Mouse (Mus musculus): ENCODE results near the gene Aff4. TPM values are rescaled to one million over a fixed set of nuclear protein-coding genes. Genes with fewer than 3 reads are reported as not detected.

Aff4 gene
- polyA plus RNA-seq, 1 experiment: 12.1 TPM

DNA sequence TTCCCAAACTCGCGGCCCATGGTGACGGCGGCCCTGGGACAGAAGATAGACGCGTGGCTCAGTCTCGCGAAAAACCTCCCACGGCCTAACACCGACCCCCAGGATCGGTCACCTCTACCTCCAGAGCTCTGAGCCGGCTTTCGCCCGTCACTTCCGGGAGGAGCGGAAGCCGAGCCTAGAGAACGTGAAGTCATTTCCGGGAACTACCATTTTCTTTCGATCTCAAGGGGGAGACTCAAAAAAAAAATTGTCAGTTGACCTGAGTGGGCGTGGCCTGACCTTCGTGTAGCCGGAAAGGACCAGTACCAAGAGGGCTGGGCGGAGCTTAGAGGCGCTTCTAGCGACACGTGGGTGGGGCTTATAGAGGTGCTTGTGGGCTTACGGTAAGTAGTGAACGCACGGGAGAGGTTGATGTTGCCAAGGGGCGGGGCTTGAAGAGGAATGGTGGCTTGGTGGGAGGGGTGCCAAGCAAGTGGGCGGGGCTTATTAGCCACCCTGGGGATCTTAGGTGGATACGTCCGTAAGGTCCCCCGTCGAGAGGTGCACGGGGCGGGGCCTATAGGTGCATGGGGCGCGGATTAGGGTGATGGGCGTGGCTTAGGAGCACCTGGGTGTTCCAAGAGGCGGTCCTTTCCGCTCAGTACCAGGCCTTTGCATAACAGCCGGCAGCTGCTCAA is 80.2 kb downstream of the Aff4 start, which contains the start of the genes Uqcrq and Gdf9:
Gene Uqcrq, minus strand, starts transcription at position 162 of the 677 bp plus-strand sequence.
Gene Gdf9, plus strand, starts transcription at position 354 of the 677 bp plus-strand sequence.
- Histone ChIP-seq H3K4me3 (ENCODE audit: insufficient read depth, poor library complexity, severe bottlenecking) (peak within 1 kb of the TSS; percentile 92), H3ac (ENCODE audit: control insufficient read depth, insufficient read length, low read depth) (peak within 1 kb of the TSS; percentile 99), H3K27me3 (ENCODE audit: control insufficient read depth, insufficient read depth, insufficient read length) (peaks cover 5% of the 10 kb centered on the region), H3K36me3 (ENCODE audit: control insufficient read depth, insufficient read depth) (peaks cover 24% of the 10 kb centered on the region), H3K79me2 (ENCODE audit: control insufficient read depth, insufficient read depth) (peaks cover 26% of the 10 kb centered on the region), H3K79me3 (ENCODE audit: low read depth) (peaks cover 15% of the 10 kb centered on the region)
- TF ChIP-seq CEBPB (IDR thresholded peaks at IDR 0.05; ENCODE audit: low read depth): no peak
- TF ChIP-seq CTCF (IDR thresholded peaks at IDR 0.05; ENCODE audit: control insufficient read depth, insufficient read depth, insufficient read length): no peak
- TF ChIP-seq FOSL1 (IDR thresholded peaks at IDR 0.05; ENCODE audit: insufficient read depth, low read length, poor library complexity, severe bottlenecking): no peak
- TF ChIP-seq USF1 (IDR thresholded peaks at IDR 0.05; ENCODE audit: low read depth): peak; percentile 62
- no peak for TF ChIP-seq MYOD1 (IDR thresholded peaks at IDR 0.05; ENCODE audit: control insufficient read depth, insufficient read length, low read depth)
- TF ChIP-seq MYOG (IDR thresholded peaks at IDR 0.05; ENCODE audit: control insufficient read depth, extremely low read depth, insufficient read length): no peak
- TF ChIP-seq MAX (IDR thresholded peaks at IDR 0.05): peak; percentile 19

DNA sequence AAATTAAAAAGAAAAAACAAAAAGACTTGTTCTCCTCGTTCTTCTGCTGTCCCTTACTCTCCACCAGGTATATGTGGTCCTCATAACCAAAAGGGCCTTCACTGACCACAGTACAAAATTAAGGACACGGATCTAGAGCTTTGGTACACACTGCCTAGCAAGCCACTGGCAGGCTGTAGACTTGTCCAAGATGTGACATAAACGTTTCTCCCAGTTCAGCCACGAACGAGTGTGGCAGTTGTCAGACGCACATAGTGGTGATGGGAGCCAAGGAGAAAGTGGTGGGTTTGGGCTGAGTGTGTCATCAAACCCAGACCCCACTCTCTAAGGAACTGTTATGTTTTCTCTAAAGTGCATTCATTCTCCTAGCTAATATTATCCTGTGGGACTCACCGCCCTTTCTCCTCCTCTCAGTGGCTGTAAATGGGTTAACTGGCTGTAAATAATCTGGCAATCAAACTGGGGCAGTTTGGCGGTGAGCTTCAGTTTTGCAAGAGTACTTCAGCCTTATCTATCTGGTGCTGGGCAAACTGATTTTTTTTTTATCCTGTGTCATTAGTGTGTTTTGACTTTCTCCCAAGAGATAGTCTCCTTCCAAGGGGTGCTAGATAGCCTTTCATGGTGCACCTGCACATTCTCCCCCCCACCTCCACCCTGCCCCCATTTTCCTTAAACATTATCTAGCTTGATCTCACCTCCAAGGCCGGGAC is 80.9 kb downstream of the Aff4 start:
- H3K79me2 ChIP-seq (ENCODE audit: control insufficient read depth, insufficient read depth): peaks cover 26% of the 10 kb centered on the region
- H3K27me3 ChIP-seq (ENCODE audit: control insufficient read depth, insufficient read depth, insufficient read length): peaks cover 5% of the 10 kb centered on the region
- H3ac ChIP-seq (ENCODE audit: control insufficient read depth, insufficient read length, low read depth): no peak overlapping the region
- peaks cover 15% of the 10 kb centered on the region for H3K79me3 ChIP-seq (ENCODE audit: low read depth)
- H3K36me3 ChIP-seq (ENCODE audit: control insufficient read depth, insufficient read depth): peaks cover 24% of the 10 kb centered on the region
- H3K4me3 ChIP-seq (ENCODE audit: insufficient read depth, poor library complexity, severe bottlenecking): peak overlapping the region; percentile 92
- TF ChIP-seq CEBPB (IDR thresholded peaks at IDR 0.05; ENCODE audit: low read depth) (no peak), MYOG (IDR thresholded peaks at IDR 0.05; ENCODE audit: control insufficient read depth, extremely low read depth, insufficient read length) (no peak), FOSL1 (IDR thresholded peaks at IDR 0.05; ENCODE audit: insufficient read depth, low read length, poor library complexity, severe bottlenecking) (no peak), CTCF (IDR thresholded peaks at IDR 0.05; ENCODE audit: control insufficient read depth, insufficient read depth, insufficient read length) (no peak), MYOD1 (IDR thresholded peaks at IDR 0.05; ENCODE audit: control insufficient read depth, insufficient read length, low read depth) (no peak), USF1 (IDR thresholded peaks at IDR 0.05; ENCODE audit: low read depth) (no peak), MAX (IDR thresholded peaks at IDR 0.05) (no peak)

DNA sequence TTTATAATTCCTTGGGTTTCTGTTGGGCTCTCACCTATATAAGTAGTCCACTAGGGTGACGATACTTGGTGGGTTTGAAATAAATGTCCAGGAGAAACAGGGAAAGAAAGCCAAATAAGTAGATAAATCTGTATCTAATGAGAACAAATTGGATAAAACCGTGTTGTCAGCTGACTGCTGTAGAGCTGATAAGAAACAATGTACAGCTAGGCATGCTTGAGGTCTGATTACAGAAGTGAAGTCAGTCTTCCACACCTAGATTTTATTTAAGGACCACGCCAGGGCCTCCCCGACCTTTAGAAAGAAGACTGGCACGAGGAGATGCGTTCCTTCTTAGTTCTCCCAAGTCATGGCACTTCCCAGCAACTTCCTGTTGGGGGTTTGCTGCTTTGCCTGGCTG is 82.4 kb downstream of the Aff4 start:
- H3K4me3 ChIP-seq (ENCODE audit: insufficient read depth, poor library complexity, severe bottlenecking): no peak overlapping the region
- H3K36me3 ChIP-seq (ENCODE audit: control insufficient read depth, insufficient read depth): peaks cover 11% of the 10 kb centered on the region
- H3K79me3 ChIP-seq (ENCODE audit: low read depth): peaks cover 15% of the 10 kb centered on the region
- TF ChIP-seq MYOG (IDR thresholded peaks at IDR 0.05; ENCODE audit: control insufficient read depth, extremely low read depth, insufficient read length) (no peak), CTCF (IDR thresholded peaks at IDR 0.05; ENCODE audit: control insufficient read depth, insufficient read depth, insufficient read length) (no peak), USF1 (IDR thresholded peaks at IDR 0.05; ENCODE audit: low read depth) (no peak), MYOD1 (IDR thresholded peaks at IDR 0.05; ENCODE audit: control insufficient read depth, insufficient read length, low read depth) (no peak), MAX (IDR thresholded peaks at IDR 0.05) (no peak), CEBPB (IDR thresholded peaks at IDR 0.05; ENCODE audit: low read depth) (no peak), FOSL1 (IDR thresholded peaks at IDR 0.05; ENCODE audit: insufficient read depth, low read length, poor library complexity, severe bottlenecking) (no peak)
- H3ac ChIP-seq (ENCODE audit: control insufficient read depth, insufficient read length, low read depth): no peak overlapping the region
- H3K27me3 ChIP-seq (ENCODE audit: control insufficient read depth, insufficient read depth, insufficient read length): peaks cover 16% of the 10 kb centered on the region
- peaks cover 25% of the 10 kb centered on the region for H3K79me2 ChIP-seq (ENCODE audit: control insufficient read depth, insufficient read depth)

DNA sequence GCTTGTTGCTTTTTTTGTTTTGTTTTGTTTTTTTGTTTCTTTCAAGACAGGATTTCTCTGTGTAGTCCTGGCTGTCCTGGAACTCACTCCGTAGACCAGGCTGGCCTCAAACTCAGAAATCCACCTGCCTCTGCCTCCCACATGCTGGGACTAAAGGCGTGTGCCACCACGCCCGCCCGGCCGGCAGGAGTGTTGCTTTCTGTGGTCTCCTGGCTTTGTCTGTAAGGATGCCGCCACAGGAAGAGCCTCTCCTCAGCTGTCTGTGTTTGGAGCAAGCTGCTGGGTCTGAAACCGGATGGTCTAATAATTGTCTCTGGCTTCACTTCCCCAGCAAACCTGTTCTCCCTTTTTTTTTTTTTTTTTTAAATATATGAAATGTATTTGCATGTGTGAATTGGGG is 84.9 kb downstream of the Aff4 start:
- no peaks in the 10 kb centered on the region for H3K79me3 ChIP-seq (ENCODE audit: low read depth)
- no peak overlapping the region for H3K4me3 ChIP-seq (ENCODE audit: insufficient read depth, poor library complexity, severe bottlenecking)
- H3K27me3 ChIP-seq (ENCODE audit: control insufficient read depth, insufficient read depth, insufficient read length): peaks cover 16% of the 10 kb centered on the region
- no peaks in the 10 kb centered on the region for H3K36me3 ChIP-seq (ENCODE audit: control insufficient read depth, insufficient read depth)
- peaks cover under 1% of the 10 kb centered on the region for H3K79me2 ChIP-seq (ENCODE audit: control insufficient read depth, insufficient read depth)
- no peak overlapping the region for H3ac ChIP-seq (ENCODE audit: control insufficient read depth, insufficient read length, low read depth)
- TF ChIP-seq MYOG (IDR thresholded peaks at IDR 0.05; ENCODE audit: control insufficient read depth, extremely low read depth, insufficient read length) (no peak), MAX (IDR thresholded peaks at IDR 0.05) (no peak), FOSL1 (IDR thresholded peaks at IDR 0.05; ENCODE audit: insufficient read depth, low read length, poor library complexity, severe bottlenecking) (no peak), MYOD1 (IDR thresholded peaks at IDR 0.05; ENCODE audit: control insufficient read depth, insufficient read length, low read depth) (no peak), CTCF (IDR thresholded peaks at IDR 0.05; ENCODE audit: control insufficient read depth, insufficient read depth, insufficient read length) (no peak), CEBPB (IDR thresholded peaks at IDR 0.05; ENCODE audit: low read depth) (no peak), USF1 (IDR thresholded peaks at IDR 0.05; ENCODE audit: low read depth) (no peak)

DNA sequence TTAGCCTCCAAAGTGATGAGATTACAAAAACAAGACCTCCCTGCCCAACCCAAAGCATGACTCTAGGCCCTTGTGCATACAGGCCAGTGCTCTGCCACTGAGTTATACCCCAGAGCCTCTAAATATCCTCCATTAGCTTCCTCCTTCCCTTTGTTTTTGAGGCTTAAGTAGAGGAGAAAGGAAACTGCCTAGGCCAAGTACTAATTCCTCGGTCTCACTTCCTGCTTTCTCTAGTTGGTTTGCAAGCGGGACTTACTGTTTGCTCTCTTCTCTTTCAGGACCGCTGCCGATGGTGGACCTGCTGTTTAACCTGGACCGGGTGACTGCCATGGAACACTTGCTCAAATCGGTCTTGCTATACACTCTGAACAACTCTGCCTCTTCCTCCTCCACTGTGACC is 85.7 kb downstream of the Aff4 start:
- Histone ChIP-seq H3K27me3 (ENCODE audit: control insufficient read depth, insufficient read depth, insufficient read length) (peaks cover 16% of the 10 kb centered on the region), H3K79me2 (ENCODE audit: control insufficient read depth, insufficient read depth) (no peaks in the 10 kb centered on the region), H3K36me3 (ENCODE audit: control insufficient read depth, insufficient read depth) (no peaks in the 10 kb centered on the region), H3K79me3 (ENCODE audit: low read depth) (no peaks in the 10 kb centered on the region), H3K4me3 (ENCODE audit: insufficient read depth, poor library complexity, severe bottlenecking) (no peak overlapping the region), H3ac (ENCODE audit: control insufficient read depth, insufficient read length, low read depth) (no peak overlapping the region)
- TF ChIP-seq FOSL1 (IDR thresholded peaks at IDR 0.05; ENCODE audit: insufficient read depth, low read length, poor library complexity, severe bottlenecking): no peak
- no peak for TF ChIP-seq CTCF (IDR thresholded peaks at IDR 0.05; ENCODE audit: control insufficient read depth, insufficient read depth, insufficient read length)
- no peak for TF ChIP-seq CEBPB (IDR thresholded peaks at IDR 0.05; ENCODE audit: low read depth)
- no peak for TF ChIP-seq MYOD1 (IDR thresholded peaks at IDR 0.05; ENCODE audit: control insufficient read depth, insufficient read length, low read depth)
- no peak for TF ChIP-seq USF1 (IDR thresholded peaks at IDR 0.05; ENCODE audit: low read depth)
- TF ChIP-seq MAX (IDR thresholded peaks at IDR 0.05): no peak
- no peak for TF ChIP-seq MYOG (IDR thresholded peaks at IDR 0.05; ENCODE audit: control insufficient read depth, extremely low read depth, insufficient read length)

Measured in C2C12 (cell line).